Mouse (Mus musculus): ENCODE data around the gene Ccdc83.

GRCm38 (mm10) chr7:90306968-90307367 is 41.4 kb upstream of the Ccdc83 start:
- no peak for TF ChIP-seq CTCF (IDR thresholded peaks at IDR 0.05; ENCODE audit: low read depth)
- no peak for TF ChIP-seq EP300 (IDR thresholded peaks at IDR 0.05; ENCODE audit: low read depth)

Data from heart, postnatal 0 days (tissue).